Mouse (Mus musculus): ENCODE data around the gene Ccl26. TPM values are rescaled to one million over a fixed set of nuclear protein-coding genes. Genes with fewer than 3 reads are reported as not detected.

Gene Ccl26
- polyA plus RNA-seq (2017; shearing (Covaris generic)), result not detected

GRCm38 (mm10) chr5:135563469-135563868 lies at the start of gene Ccl26:
Gene Ccl26 (minus strand): TSS chr5:135563569.

DNA sequence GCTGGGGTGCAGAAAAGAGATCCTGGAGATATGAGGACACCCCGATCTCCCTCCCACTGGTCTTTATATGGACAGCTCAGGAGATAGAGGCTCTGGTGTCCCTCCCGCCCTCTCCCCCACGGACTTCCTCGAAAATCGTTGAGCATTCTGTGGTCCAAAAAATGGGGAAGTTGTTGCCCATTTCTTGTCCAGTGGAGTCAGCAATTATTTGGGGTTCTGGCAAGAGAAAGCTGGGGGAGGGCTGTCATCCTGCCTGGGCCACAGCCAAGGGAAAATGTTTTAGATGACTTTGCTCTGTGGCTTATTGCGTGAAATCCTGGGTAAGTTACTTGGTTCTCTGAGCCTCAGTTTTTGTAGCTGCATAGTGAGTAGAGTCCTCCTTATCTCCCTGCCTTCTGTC lies 9.6 kb upstream of the Ccl26 start, which contains the start of gene Ccl24:
Gene Ccl24, minus strand, starts transcription at position 44 of the 400 bp plus-strand sequence.

DNA sequence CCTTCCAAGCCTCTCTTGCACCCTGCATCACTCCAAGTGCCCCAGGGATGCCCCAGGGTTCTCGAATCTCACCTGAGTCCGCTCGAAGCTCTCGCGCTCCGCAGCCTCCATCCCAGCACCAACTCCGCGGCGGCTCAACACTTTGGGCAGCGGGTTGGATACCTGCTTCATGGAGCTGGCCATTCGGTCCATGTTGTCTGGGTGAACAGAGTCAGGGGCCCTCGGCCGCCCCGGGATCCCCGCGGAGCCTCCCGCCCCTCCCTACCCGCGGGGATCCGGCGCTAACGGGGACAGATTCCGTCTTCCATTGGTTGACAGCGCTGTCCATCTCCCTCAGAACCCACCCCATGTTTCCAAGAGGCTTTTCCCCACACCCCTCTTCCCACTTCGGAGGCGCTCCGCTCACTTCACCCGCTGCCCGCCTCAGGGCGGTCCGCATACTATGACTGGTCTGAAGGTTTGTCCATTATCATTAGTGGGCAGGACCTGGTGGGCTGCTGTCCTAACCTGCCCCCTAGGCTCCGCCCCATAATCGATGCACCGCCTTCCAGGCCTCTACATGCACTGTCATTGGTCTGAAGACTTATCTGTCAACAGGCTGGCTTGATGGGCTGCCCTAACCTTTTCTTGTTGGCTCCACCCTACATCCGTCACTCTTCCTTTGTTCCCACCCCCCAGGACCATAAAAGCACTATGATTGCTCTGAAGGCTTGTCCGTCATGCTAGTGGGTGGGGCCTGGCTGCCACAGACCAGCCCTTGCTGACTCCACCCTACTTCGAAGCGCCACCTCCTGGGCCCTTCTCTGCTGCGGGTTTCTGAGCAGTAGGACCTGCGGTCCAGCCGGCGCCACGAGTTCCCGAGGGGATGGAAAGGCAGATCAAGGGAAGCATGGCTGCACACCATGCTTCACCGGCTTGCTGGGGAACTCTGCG lies 18.2 kb downstream of the Ccl26 start, which contains the start of gene Hip1:
Gene Hip1, minus strand, starts transcription at position 256 of the 933 bp plus-strand sequence.

Other genes starting within 250 kb of the Ccl26 start
- not detected for gene Fkbp6, start 213.5 kb downstream of the Ccl26 start, polyA plus RNA-seq (2017; shearing (Covaris generic))
- gene Trim50, start 210.3 kb downstream of the Ccl26 start, polyA plus RNA-seq (2017; shearing (Covaris generic)), result not detected
- gene Nsun5, start 193.6 kb downstream of the Ccl26 start, polyA plus RNA-seq (2017; shearing (Covaris generic)), result 51.0 TPM
- 4.1 TPM for gene Pom121, start 169.0 kb downstream of the Ccl26 start, polyA plus RNA-seq (2017; shearing (Covaris generic))
- gene Hip1, start 18.4 kb downstream of the Ccl26 start, polyA plus RNA-seq (2017; shearing (Covaris generic)), result 15.7 TPM
- not detected for gene Ccl24, start 9.5 kb upstream of the Ccl26 start, polyA plus RNA-seq (2017; shearing (Covaris generic))
- 29.1 TPM for gene Rhbdd2, start 69.0 kb upstream of the Ccl26 start, polyA plus RNA-seq (2017; shearing (Covaris generic))
- 85.0 TPM for gene Por, start 106.5 kb upstream of the Ccl26 start, polyA plus RNA-seq (2017; shearing (Covaris generic))
- 60.2 TPM for gene Tmem120a, start 180.9 kb upstream of the Ccl26 start, polyA plus RNA-seq (2017; shearing (Covaris generic))
- gene Styxl1, start 214.8 kb upstream of the Ccl26 start, polyA plus RNA-seq (2017; shearing (Covaris generic)), result 0.67 TPM
- 545 TPM for gene Mdh2, start 214.9 kb upstream of the Ccl26 start, polyA plus RNA-seq (2017; shearing (Covaris generic))
- gene Srrm3, start 243.3 kb upstream of the Ccl26 start, polyA plus RNA-seq (2017; shearing (Covaris generic)), result not detected